Mouse (Mus musculus) thymus, adult 2 months (tissue): Measurements from ENCODE around the gene Slc39a11. TPM values are rescaled to one million over a fixed set of nuclear protein-coding genes. Genes with fewer than 3 reads are reported as not detected.

Source experiments
- DNase-seq: peaks from one replicate; pipeline ENCODE4 v3.0.0; 2021
- H3K27ac ChIP-seq: fragments of 200-500 bp; 2 replicates; pipeline ENCODE4 v1.5.1; 2012; ENCODE audit warnings: low read length, control low read depth; ENCODE audit not compliant: control insufficient read depth, insufficient read depth
- H3K27me3 ChIP-seq: fragments of 200-500 bp; 2 replicates; pipeline ENCODE4 v1.6.1; 2012; ENCODE audit warnings: mild to moderate bottlenecking, low read length, moderate library complexity, mixed read lengths; ENCODE audit not compliant: control insufficient read depth, insufficient read depth
- H3K36me3 ChIP-seq: fragments of 200-500 bp; 2 replicates; pipeline ENCODE4 v1.6.1; 2012; ENCODE audit warnings: mild to moderate bottlenecking, low read length, moderate library complexity; ENCODE audit not compliant: control insufficient read depth, insufficient read depth
- H3K4me1 ChIP-seq: fragments of 200-500 bp; replicated peaks from 2 replicates; pipeline ENCODE4 v1.6.1; 2012; ENCODE audit warnings: low read length; ENCODE audit not compliant: control insufficient read depth, insufficient read depth
- H3K4me3 ChIP-seq: fragments of 200-500 bp; 2 replicates; pipeline ENCODE4 v1.5.1; 2012; ENCODE audit warnings: mild to moderate bottlenecking, low read length, control low read depth, moderate library complexity; ENCODE audit not compliant: control insufficient read depth, insufficient read depth
- CTCF ChIP-seq: fragments of 200-500 bp; IDR thresholded peaks from 2 replicates; pipeline ENCODE4 v1.5.1; 2012; ENCODE audit warnings: mild to moderate bottlenecking, control low read depth, low read length, moderate library complexity, borderline replicate concordance; ENCODE audit not compliant: control insufficient read depth, poor library complexity, insufficient read depth; ENCODE audit errors: extremely low read depth
- POLR2A ChIP-seq: fragments of 200-500 bp; IDR thresholded peaks from 2 replicates; pipeline ENCODE4 v1.6.1; 2012; ENCODE audit warnings: mild to moderate bottlenecking, low read length, control low read depth, moderate library complexity; ENCODE audit not compliant: control insufficient read depth, poor library complexity, insufficient read depth; ENCODE audit errors: extremely low read depth
- WGBS: fragments of 180-500 bp; shearing (Covaris S2); methylation state at CpG from one replicate; pipeline ENCODE4 v1.1.7; 2018; 5-methylcytosine and 5-hydroxymethylcytosine counted together
- polyA plus RNA-seq: library from polyadenylated mRNA; depleted of rRNA; stranded (reverse); fragments of >200 nt; gene quantifications from 2 replicates; pipeline ENCODE4 v1.2.3, GENCODE M21; 2012

Slc39a11 gene
- polyA plus RNA-seq, 1 experiment = 18.0 TPM

DNA sequence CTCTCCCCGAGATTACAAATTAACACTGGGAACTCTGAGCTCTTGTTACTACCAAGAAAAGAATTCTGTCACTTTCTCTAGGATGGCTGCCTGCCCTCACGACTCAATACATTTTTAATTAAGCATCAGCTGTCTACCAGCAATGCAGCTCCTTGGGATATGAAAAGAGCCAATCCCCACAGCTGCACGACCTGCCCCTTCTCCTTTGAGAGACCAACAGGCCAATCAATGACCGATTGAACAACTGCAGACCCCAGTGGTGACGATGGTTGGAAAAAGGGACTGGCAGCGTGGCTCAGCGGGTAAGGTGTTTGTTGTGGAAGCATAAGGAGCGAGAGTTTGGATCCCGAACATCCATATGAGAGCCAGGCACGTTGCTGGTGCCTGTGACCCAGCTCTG lies 181.9 kb downstream of the Slc39a11 start:
- no peak overlapping the region for H3K4me3 ChIP-seq
- DNase-seq = no peak
- H3K36me3 ChIP-seq = no peaks in the 10 kb centered on the region
- no peak overlapping the region for H3K27ac ChIP-seq
- 95% methylated on average over 10 of the region's 10 CpGs for WGBS
- peaks cover 28% of the 10 kb centered on the region for H3K4me1 ChIP-seq
- TF ChIP-seq POLR2A (no peak), CTCF (no peak)
- no peaks in the 10 kb centered on the region for H3K27me3 ChIP-seq

DNA sequence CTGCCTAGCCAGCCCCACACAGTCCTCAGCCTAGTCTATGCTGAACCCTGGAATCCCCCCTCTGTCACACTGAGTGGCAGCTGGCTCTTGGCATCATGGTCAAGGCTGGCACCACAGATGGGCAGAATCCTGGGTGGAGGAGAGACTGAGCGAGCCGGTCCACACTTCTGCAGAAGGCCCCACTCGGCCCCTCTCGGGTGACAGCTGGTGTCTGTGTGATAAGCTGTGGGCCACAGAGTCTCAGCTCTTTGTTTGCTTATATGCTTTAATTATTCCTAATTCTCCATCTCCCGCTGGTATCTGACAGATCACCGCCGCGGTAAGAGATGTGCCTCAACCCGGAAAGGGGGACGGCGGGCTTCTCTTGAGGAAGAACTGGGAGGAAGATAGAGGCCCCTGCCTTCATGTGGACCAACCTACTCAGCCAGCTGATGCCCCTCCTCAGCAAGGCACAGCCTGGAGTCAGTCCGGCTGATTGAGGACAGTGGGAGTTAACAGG lies 182.5 kb downstream of the Slc39a11 start:
- H3K4me3 ChIP-seq = no peak overlapping the region
- no peaks in the 10 kb centered on the region for H3K36me3 ChIP-seq
- no peak overlapping the region for H3K27ac ChIP-seq
- TF ChIP-seq POLR2A (no peak), CTCF (no peak)
- H3K27me3 ChIP-seq = no peaks in the 10 kb centered on the region
- WGBS = 97% methylated on average over 12 of the region's 12 CpGs
- peaks cover 28% of the 10 kb centered on the region for H3K4me1 ChIP-seq
- no peak for DNase-seq

DNA sequence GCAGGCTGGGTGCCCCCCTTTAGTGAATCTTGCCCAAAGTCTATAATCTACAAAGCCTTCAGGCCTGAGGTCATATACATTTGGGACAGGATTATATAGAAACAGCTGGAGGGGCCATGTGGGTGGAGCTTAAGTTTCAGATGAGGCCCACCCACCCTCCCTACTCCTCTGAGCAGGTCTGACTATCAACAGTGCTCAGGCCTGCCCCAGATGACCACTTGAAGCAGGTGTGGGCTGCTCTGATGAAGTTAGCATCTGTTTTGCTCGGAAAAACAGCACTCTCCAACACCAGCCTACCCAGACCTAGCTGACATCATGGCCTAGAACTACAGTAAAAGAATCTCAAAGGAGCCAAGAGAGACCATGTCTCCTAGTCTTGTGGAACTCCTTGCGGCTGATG lies 189.8 kb downstream of the Slc39a11 start:
- 100% methylated on average over 2 of the region's 2 CpGs for WGBS

GRCm38 (mm10) chr11:113458582-113459210 lies 191.2 kb downstream of the Slc39a11 start:
- Histone ChIP-seq H3K27me3 (no peaks in the 10 kb centered on the region), H3K36me3 (no peaks in the 10 kb centered on the region), H3K27ac (no peak overlapping the region), H3K4me3 (no peak overlapping the region), H3K4me1 (peaks cover 4% of the 10 kb centered on the region; the same call in 1 of the 2 replicates)
- WGBS = 91% methylated on average over 15 of the region's 15 CpGs
- DNase-seq = peak; percentile 48
- TF ChIP-seq CTCF (peak; percentile 65), POLR2A (no peak)

More for the DNA sequence above, 189.8 kb downstream of the Slc39a11 start:
- TF ChIP-seq POLR2A (no peak), CTCF (no peak)
- Histone ChIP-seq H3K27me3 (no peaks in the 10 kb centered on the region), H3K4me1 (no peaks in the 10 kb centered on the region), H3K36me3 (no peaks in the 10 kb centered on the region), H3K27ac (no peak overlapping the region), H3K4me3 (no peak overlapping the region)
- no peak for DNase-seq

- TF ChIP-seq POLR2A = no peak
- no peak for TF ChIP-seq CTCF
- Histone ChIP-seq H3K36me3 (no peaks in the 10 kb centered on the region), H3K4me1 (peaks cover 4% of the 10 kb centered on the region; the same call in 1 of the 2 replicates), H3K27ac (no peak overlapping the region), H3K4me3 (no peak overlapping the region), H3K27me3 (no peaks in the 10 kb centered on the region)
- DNase-seq = no peak
- WGBS = 92% methylated on average over 16 of the region's 16 CpGs
Measured at GRCm38 (mm10) chr11:113452861-113453568, 196.9 kb downstream of the Slc39a11 start.

DNA sequence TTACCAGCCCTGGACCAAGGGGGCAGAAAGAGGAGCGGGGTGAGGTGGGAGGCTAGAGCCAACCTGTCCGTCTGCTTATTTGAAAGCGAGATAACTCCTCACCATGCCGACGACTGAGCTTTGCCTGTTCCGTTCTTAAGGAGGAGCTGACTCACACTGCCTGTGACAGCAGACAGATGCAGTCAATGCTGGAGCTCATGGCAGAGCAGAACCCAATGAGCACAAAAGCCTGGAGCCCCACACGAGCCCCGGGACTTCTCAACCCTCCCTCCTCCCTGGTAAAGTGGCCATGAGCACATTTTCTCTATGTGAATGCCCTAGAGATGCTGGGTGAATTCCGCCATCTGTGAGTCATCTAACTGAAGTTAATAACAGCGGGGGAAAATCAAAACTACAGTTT lies 198.6 kb downstream of the Slc39a11 start:
- no peak for DNase-seq
- 94% methylated on average over 10 of the region's 10 CpGs for WGBS
- no peaks in the 10 kb centered on the region for H3K27me3 ChIP-seq
- TF ChIP-seq POLR2A = no peak
- no peak for TF ChIP-seq CTCF
- H3K4me1 ChIP-seq = peaks cover 4% of the 10 kb centered on the region; the same call in 1 of the 2 replicates
- no peak overlapping the region for H3K4me3 ChIP-seq
- H3K27ac ChIP-seq = no peak overlapping the region
- no peaks in the 10 kb centered on the region for H3K36me3 ChIP-seq
